Mouse (Mus musculus) brain, embryonic 14.5 days (tissue): Measurements from ENCODE around the gene Arhgap10.

Experiments
- CTCF ChIP-seq: fragments of 200-500 bp; IDR thresholded peaks from 2 replicates; pipeline ENCODE4 v1.5.1; 2012; ENCODE audit warnings: inconsistent platforms, mild to moderate bottlenecking, moderate library complexity, borderline replicate concordance; ENCODE audit not compliant: insufficient read depth, insufficient read length; ENCODE audit errors: extremely low read depth
- POLR2A ChIP-seq: fragments of 200-500 bp; IDR thresholded peaks from 2 replicates; pipeline ENCODE4 v1.6.1; 2012; ENCODE audit warnings: mild to moderate bottlenecking, inconsistent platforms, borderline replicate concordance; ENCODE audit not compliant: poor library complexity, insufficient read depth, insufficient read length, severe bottlenecking; ENCODE audit errors: extremely low read depth

DNA sequence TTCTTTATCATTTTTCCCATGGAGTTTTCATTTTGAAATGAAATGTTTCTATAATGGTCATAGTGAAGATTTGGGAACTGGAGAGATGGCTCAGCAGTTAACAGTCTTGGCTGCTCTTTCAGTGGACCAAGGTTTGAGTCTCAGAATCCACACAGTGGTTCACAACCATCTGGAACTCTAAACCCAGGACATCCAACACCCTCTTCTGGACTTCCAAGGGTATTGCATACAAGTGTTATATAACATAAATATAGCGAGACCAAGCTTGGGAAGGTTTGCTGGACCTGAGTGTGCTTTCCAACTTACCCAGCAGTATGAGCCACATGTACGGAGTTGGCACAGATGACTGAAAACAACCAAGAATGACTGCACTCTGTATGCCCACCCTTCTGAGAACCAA, 7.2 kb upstream of the Arhgap10 start:
- no peak for TF ChIP-seq CTCF
- no peak for TF ChIP-seq POLR2A
